Mouse (Mus musculus): ENCODE results near the gene Gata3.

DNA sequence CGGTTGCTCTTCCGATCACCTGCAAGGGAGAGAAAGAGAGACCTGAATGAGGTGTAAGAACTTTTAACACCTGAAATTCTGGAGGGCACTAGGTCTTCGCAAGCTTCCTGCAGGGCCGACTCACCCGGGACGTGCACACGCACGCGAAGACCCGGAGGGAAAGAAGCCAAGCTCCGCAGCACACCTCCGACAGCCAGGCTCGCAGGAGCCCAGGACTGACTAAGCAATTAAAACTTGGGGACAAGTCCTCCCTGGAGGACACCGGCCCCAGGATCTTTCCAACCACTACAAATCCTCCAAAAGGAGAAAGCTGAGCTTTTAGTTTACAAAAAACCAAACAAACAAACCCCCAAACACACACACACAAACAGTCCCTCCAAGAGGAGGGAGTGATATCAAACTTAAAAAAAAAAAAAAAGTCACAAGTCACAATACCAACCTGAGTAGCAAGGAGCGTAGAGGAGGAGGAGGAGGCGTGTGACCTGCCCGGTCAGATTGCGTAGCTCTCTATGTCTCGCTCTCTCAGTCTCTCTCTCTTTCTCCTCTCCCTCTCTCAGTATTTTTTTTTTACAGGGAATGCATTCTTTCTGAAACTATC lies 11.8 kb downstream of the Gata3 start:
- TF ChIP-seq EP300 (IDR thresholded peaks at IDR 0.05; ENCODE audit: insufficient read depth, low read depth, low read length) (no peak), CTCF (IDR thresholded peaks at IDR 0.05; ENCODE audit: low read depth, low read length) (no peak)

Measured in ES-Bruce4 (cell line).